Mouse (Mus musculus) erythroblast, adult 5-6 weeks (primary cell): ENCODE data around the gene B130006D01Rik. TPM values are rescaled to one million over a fixed set of nuclear protein-coding genes. Genes with fewer than 3 reads are reported as not detected.
"Not testable (repeated sequence)": the region's sequence is repeated elsewhere in the genome, so short reads cannot be mapped to it uniquely, and the experiment has no call there.

Experiments
- ATAC-seq: replicated peaks from 2 replicates; pipeline ENCODE4 v1.8.0; 2016; ENCODE audit warnings: moderate number of reproducible peaks, mild to moderate bottlenecking, moderate TSS enrichment, inconsistent platforms; ENCODE audit not compliant: poor library complexity, low FRiP score, severe bottlenecking
- total RNA-seq, 2 experiments: library from RNA; stranded (forward) in 1 of 2; stranded (reverse) in 1 of 2; fragments of 150-400 nt in 1 of 2; fragments of 200-764, 138-1000 nt in 1 of 2; gene quantifications; 2 replicates each; pipeline versions ENCODE4 v1.2.3 to v1.2.4; 2015 to 2017; ENCODE audit warnings: low replicate concordance in 2 of 2

B130006D01Rik gene
- total RNA-seq, 2 experiments from 2014 or later = 0.43 to 2.1 TPM

DNA sequence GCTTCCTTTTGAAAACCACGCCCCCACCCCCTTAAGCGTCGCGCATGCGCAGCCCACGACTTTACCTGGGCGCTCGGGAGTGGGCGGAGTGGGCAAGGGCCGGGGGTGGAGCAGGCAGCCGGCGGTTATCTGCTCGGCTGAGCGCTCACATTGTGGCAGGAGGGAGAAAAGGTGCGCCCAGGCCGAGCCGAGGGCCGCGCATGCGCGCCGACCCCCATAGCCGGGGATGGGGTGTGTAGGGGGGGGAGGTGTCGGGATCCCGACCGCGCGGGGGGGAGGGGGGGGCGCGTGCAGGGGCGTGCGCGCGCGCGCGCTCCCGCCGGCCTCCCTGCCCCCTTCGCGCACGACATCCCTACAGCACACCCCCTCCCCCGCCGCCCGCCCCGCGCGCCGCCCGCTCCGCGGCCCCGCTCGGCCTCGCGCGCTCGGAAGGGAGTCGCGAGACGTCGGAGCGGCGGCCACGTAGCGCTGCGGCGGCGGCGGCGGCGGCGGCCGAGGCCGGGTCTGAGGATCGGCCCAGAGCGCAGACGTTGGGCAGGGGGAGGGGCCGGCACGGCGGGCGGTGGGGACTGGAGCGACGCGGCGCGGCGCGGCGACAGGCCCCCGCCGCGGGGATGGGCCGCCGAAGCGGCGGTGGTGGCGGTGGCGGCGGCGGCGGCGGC is 10.7 kb upstream of the B130006D01Rik start, which contains the start of gene Zfp652:
Zfp652 (plus strand) TSS at position 111 of the 662 bp plus-strand sequence.
- ATAC-seq = peak; percentile 84

DNA sequence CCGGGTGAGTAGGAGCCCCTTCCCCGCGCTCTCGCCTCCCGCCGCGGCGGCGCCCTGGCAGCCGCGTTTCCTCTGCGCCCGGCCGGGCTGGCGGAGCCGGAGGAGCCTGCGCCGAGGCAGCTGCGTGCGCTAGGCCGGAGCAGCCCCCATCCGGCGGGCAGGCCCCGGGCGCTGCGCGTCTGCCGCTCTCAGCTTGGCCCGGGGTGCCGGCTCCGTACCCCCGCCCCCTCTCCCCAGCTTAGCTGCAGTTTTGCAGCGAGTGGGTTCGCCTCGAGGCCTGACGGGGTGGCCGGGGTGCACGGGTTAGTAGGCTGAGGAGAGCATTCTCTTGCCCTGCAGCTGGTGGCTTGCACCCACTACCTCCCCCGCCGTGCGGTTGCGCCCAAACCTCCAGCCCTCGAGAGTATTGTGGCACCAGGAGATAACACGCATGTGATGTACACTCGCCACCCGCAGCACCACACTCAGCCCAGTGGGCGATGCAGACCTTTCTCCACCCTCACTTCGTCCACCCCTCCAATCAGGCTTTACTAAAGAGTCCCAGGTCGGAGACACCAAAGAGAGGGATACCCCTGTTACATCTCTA is 10.1 kb upstream of the B130006D01Rik start:
- ATAC-seq = peak; percentile 78

GRCm38 (mm10) chr11:95713811-95714241 is 9.6 kb upstream of the B130006D01Rik start:
- peak; percentile 34 for ATAC-seq

DNA sequence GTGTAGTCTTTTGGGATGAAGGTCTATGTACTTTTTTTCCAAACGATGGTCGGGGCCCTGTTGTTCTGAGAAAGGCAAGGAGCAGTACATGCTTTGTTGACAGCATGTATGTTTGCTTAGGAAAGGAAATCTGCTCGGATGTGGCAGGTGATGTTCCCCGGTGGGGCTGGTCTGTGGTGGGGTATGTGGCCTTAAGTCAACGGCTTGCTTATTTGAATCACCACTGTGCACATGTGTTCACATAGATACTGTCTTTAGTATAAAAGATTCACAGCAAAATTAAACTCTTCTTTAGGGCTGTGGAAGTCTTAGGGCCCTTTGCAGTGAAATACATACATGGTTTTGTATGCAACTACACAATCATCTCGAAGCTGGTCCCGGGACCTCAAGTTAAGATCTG is 9.0 kb upstream of the B130006D01Rik start:
- ATAC-seq = 0 out of 2 replicates have a peak, but pooled peaks have one; percentile 6

DNA sequence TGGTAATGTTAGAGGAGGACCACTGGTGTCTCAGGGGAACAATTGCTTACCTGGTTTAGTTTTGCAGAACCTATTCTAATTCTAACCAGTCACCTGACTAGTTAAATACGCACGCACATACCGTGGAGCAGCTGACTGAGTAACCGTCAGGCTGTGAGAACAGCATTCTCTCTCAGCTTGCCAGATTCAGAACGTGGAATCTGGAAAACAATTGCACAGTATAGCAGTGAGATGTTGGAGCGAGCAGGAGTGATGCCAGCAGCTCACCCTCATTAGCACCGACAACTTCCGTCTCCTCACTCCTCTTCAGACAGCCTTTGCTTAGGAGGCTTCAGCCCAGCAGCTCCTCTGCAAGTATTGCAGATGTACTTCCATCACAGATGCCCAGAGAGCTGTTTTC is 7.3 kb upstream of the B130006D01Rik start:
- ATAC-seq = no peak

DNA sequence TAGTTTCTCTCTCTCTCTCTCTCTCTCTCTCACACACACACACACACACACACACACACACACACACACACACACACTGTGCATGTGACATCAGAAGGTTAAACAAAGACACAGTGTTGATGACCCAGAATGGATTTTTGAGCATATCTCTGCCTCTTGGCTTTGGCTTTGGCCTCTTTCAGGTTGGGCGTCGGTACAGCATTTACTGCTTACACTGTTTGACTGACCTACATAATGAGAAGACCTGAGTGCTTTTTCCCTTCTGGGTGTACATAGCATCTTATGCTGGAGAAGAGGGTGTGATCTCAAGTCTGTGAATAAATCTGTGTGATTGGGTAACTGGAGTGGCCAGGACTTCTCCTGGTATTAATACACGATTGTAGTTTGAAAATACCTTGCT is 4.0 kb upstream of the B130006D01Rik start:
- ATAC-seq = no peak

DNA sequence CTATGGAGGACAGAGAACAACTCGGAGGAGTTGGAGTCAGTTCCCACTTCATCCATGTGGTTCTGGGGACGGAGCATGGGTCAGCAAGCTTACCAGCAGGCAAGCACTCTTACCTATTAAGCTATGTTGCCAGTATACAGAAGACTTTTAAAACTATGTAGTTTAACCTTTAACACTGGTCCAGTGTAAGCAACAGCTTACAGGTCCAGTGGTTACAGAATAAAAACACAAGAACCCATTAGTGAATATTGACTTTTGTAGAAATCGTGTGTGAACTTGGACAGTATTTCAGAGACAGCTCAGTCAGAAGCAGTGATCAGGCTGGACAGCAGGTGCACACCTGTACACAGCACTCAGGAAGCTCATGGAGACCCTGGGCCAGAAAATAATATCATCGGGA is 1.1 kb downstream of the B130006D01Rik start:
- ATAC-seq = no peak

- ATAC-seq = no peak
Measured at GRCm38 (mm10) chr11:95726156-95726555, 2.8 kb downstream of the B130006D01Rik start.

DNA sequence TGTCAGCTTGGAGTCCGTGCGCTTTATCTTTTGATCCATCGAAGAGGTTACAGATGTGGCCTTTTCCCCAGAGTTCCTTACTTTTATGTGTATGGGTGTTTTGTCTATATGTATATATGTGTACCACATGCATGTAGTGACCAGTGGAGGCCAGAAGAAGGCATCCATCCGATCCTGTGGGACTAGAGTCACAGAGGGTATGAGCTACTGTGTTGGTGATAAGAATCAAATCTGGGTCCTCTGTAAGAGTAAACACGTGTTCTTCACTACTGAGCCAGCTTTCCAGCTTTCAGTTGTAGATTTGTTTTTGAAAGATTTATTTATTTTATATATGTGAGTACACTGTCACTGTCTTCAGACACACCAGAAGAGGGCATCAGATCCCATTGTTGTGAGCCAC is 4.6 kb downstream of the B130006D01Rik start:
- ATAC-seq = no peak

DNA sequence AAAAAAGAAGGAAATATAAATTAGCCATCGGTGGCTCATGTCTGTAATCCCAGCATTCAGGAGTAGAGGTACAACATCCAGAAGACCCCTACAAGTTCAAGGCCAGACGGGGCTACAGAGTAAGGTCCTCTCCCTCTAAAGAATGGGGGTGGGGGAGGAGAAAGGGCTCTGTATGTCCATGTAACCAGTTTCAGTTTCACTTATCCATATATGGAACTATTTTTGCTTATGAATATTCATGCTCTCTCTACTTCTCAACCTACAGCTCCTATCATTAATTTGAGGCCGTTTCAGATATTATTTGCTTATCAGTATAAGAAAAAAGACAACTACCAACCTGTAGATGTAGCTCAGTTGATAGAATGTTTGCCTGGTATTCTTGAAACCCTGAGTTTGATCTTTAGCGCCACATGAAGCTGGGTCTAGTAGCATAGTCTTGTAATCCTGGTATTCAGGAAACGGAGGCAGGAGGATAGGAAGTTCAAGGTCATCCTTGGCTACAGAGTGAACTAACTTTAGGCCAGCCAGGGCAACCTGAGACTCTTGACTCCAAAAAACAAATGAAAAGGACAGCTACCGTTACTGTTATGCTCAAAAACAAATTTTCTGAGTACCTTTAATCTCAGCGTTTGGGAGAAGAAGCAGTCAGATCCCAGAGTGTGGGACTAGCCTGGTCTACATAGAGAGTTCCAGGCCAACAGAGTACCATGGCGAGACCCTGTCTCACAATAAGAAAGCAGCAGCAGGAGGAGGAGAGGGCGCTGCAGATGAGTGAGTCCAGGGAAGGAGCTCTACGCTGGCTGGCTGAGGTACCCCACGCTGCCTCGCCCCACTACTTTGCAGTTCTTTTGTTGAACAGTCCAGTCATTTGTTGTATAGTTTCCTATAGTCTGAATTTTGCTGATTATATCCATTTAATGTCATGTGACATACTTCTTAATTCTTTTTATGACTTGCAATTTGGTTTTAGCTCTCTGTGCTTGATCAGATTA is 5.8 kb downstream of the B130006D01Rik start:
- 0 out of 2 replicates have a peak, but pooled peaks have one; percentile 35 for ATAC-seq

GRCm38 (mm10) chr11:95734485-95734884 is 11.1 kb downstream of the B130006D01Rik start:
- no peak for ATAC-seq

DNA sequence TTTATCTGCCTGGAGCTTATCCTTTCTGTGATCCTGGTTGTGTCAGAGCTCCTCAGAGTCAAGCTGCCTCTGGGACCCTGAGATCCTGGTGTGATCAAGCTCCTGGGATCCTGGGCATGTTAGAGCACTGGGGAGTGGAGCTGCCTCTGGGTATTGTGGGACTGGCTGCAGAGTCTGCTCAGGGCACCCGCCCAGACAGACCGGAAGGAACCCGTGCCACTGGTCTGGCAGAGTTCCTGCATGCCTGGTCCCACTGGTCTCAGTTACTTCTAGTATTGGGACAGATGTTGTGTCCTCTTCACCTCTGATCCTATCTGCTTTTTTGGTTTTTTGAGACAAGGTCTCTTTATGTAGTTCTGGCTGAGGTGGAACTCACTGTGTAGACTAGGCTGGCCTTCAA is 14.4 kb downstream of the B130006D01Rik start:
- ATAC-seq = no peak

DNA sequence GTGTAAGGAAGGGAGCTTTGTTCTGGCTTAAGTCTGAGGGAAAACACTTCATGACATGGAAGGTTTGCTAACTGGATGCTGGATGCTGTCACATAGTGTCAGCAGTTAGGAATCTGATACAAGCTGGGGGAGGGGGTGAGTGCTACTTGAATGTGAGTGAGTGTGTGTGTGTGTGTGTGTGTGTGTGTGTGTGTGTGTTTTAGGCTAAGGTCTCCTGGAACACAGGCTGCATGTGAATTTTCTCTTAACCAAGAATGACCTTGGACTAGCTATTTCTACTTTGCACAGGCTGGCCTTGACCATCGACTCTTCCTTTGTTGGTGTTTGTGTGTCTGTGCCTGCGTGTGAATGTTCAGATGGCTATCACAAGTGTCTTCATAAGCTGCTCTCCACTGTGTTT is 21.1 kb downstream of the B130006D01Rik start:
- no peak for ATAC-seq

DNA sequence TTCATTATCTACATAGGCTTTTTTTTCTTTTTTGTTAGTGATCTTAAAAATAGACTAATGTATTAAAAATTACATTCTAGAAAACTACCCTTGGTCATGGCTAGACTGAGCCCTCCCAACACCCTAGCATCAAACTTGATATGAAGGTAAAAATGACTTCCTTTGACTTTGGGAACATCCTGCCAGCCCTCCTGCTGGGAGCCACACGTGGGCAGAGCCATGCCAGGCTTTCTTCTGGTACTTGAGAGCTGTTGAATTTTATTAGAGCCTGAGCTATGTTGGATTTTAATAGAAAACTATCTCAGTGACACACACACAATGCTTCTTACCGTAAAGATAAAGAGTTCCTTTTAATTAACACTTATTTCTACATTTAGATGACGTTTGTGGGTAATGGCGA is 23.4 kb downstream of the B130006D01Rik start:
- no peak for ATAC-seq

DNA sequence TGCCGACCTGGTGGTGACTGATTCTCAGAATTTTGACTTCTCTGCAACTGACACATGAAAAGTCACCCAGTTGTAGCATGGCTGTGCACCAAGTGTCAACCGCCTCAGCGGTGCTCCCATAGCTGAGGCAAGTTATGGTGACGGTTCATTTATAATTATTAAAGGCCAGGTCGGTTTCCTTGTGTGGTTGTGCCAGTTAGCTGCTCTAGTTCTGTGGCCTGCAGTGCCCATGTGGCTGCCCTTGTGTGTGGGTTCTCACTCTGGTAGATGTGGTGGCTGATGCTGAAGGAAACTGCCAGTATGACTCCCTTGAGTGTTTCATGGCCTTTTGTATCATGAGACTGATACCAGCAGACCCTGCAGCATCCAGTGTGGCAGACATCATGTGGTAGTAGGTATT is 24.9 kb downstream of the B130006D01Rik start:
- no peak for ATAC-seq

DNA sequence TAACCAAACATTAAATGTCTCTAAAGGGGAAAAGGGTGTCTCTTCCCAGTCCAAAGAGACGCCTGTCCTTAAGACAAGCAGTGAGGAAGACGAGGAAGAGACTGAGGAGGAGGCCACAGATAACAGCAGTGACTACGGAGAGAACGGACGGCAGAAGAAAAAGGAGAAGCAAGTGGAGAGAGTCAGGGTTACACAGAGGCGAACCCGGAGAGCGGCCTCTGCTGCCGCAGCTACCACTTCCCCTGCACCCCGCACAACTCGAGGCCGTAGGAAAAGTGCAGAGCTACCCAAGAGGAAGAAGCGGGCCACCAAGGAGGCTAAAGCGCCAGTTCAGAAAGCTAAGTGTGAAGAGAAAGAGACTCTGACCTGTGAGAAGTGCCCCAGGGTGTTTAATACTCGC is 26.2 kb downstream of the B130006D01Rik start:
- no peak for ATAC-seq

- peak; percentile 82 for ATAC-seq
Measured at GRCm38 (mm10) chr11:95750995-95751394, 27.6 kb downstream of the B130006D01Rik start.

- not testable (repeated sequence) for ATAC-seq
Measured at GRCm38 (mm10) chr11:95755137-95755536, 31.8 kb downstream of the B130006D01Rik start.

GRCm38 (mm10) chr11:95760521-95760920 is 37.1 kb downstream of the B130006D01Rik start:
- no peak for ATAC-seq

- no peak for ATAC-seq
Measured at GRCm38 (mm10) chr11:95762996-95763395, 39.6 kb downstream of the B130006D01Rik start.
